Mouse (Mus musculus) kidney, adult 9 months (tissue): Measurements from ENCODE around the gene Phf10.
"Not testable (repeated sequence)": the region's sequence is repeated elsewhere in the genome, so short reads cannot be mapped to it uniquely, and the experiment has no call there.

Source experiments
- DNase-seq: peaks from one replicate; pipeline ENCODE4 v3.0.0; 2022

Phf10 gene

DNA sequence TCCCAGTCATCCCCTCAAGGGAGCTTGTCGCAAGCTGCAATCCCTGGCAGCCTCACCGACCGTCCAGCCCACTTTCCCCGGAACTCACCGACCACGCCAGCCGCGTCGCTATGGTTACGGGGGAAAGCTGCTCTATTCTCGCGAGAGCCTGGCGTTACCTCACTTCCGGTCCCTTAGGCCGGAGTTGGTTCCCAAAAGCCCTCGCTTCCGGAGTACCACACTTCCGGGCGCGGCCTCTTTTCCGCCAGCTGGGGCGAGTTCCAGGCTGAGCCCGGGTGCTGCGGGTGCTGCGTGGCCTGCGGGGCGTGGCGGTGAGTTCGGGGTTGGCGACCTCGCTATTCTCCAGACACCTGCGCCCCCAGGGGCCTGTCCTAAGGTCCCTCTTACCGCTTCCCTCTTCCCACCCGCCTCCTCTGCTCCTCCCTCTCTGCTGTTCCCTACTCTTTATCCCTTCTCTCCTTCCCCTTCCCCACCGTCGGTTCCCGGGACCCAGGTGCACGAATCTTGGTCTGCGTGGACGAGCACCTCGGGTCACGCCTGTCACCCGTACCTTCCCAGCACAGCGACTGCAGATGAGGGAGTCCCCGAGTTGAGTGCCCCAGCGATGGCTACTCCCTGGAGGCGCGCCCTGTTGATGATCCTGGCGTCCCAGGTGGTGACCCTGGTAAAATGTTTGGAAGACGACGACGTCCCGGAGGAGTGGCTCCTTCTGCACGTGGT lies 17.9 kb downstream of the Phf10 start, which contains the start of the genes Wdr27 and 1600012H06Rik:
Gene Wdr27, minus strand, starts transcription at position 150 of the 720 bp plus-strand sequence.
Gene 1600012H06Rik, plus strand, starts transcription at position 176 of the 720 bp plus-strand sequence.
- peak; percentile 98 for DNase-seq

DNA sequence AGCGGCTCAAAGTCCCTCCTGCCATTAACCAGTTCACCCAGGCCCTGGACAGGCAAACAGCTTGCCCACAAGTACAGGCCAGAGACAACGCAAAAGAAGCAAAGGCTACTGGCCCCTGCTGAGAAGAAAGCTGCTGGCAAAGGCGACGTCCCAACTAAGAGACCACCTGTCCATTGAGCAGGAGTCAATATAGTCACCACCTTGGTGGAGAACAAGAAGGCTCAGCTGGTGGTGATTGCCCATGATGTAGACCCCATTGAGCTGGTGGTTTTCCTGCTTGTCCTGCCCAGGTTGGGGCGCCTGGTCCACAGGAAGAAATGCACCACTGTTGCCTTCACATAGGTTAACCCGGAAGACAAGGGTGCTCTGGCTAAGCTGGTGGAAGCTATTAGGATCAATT lies 18.9 kb downstream of the Phf10 start:
- DNase-seq: not testable (repeated sequence)

DNA sequence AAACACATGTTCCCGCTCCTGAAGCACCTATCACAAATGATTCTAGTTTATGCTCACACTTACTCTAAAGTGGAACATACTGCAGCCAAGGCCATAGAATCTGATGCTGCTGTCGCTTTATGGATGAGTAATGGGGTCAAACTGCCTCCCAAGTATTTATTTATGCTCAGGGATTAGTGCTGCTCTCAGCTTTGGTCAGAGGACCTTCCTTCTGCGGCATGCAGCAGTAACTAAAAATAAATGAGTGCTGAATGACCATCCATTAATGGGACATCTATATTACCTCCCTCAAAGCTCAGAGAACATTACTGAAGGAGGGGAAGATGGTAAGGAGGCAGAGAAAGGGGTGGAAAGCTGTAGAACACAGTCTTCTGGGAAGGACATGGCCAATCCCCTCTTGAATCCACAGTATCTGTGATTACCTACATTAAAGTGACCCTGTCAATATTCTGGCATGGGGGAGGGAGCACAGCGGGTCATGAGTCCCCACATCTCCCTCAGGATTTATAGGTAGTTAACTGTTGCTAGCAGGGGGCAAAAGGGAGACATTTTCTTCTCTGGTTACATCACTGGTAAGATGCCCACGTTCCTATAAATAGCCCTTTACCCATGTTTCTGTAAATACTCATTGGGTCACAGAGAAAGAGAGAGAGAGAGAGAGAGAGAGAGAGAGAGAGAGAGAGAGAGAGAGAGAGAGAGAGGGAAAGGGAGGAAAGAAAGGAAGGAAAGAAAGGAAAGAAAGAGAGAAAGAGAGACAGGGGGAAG lies 25.1 kb downstream of the Phf10 start:
- no peak for DNase-seq

DNA sequence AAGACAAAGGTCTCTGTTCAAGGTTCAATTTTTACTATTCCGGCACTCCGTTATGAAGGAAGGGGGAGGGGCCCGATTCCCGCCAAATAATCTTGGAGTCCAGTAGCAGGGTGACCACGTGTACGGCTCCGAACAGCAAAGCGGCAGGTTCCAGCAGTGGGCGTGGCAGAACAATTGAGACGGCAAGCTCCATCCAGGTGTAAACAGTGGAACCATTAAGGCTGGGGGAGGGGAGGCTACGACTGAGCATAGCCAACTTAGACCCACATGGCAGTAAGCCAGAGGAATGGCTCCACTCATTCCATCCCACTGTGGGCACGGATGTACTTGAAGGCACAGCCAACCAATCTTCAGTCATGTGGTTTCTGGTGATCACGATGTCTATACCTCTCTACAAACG lies 25.8 kb downstream of the Phf10 start:
- not testable (repeated sequence) for DNase-seq

- no peak for DNase-seq
These were observed 29.6 kb downstream of the Phf10 start for GRCm38 (mm10) chr17:14931469-14931868.

DNA sequence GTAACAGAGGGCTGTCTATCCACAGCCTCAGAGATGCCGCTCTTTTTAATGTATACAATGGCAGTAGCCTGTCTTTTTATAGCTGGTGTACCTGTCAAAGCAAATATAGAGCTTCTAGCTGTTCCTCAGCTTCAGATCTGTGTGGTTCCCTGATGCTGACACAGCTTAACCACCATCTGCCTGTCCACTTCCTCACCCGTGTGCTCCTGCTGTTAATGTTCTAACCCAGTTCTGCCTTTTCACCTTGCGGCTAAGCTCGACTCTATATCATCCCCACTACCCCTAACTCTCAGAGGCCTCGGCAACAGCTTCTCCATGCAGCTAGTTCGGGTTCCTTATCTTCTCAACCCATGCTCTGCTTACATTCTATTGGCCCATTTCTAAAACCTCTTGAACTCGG lies 30.4 kb downstream of the Phf10 start:
- no peak for DNase-seq

DNA sequence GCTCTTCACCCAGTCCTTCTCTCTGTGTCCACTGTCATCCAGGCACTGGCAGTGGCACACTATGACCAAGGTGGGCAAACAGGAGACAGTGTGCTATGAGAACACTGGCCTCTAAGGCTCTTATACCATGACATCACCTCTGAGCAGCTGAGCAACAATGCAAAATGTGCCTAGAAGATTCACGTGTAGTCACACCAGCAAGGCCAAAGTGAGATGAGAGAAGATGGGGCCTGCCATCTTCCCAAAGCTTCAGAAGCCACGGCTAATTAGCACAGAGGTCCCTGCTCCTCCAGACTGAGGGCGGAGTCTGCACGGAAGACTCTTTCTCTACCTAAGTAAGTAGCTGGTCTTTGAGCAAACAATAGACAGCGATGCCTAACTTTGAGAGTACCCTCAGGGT lies 32.4 kb downstream of the Phf10 start:
- DNase-seq: no peak

DNA sequence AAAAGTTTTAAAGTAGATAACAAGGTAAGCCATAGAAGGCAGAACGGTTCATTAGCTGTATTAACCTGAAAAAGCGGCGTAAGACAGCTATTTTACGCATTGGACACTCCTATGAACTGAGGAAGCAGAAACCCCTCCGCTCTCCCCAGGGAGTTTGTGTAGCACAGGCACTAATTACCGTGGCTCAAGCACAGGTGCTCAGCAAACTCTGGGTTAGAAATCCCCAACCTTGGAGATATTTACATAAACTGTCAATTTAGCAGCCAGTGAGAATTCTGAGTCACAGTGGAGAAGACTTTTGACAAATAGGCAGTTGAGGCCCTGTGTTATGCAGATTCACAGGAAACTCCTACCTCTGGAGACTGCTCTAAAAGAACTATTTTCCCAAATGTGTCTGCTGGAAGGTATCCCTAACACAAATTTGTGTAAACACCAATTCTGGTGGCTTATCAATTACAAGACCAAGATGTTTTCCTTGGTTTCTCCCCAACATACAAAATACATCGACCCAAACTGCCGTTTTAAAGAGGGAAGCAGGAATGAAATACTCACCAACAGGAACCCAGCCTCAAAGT lies 33.3 kb downstream of the Phf10 start:
- no peak for DNase-seq

- no peak for DNase-seq
These were observed 39.5 kb downstream of the Phf10 start for GRCm38 (mm10) chr17:14921582-14921981.

DNA sequence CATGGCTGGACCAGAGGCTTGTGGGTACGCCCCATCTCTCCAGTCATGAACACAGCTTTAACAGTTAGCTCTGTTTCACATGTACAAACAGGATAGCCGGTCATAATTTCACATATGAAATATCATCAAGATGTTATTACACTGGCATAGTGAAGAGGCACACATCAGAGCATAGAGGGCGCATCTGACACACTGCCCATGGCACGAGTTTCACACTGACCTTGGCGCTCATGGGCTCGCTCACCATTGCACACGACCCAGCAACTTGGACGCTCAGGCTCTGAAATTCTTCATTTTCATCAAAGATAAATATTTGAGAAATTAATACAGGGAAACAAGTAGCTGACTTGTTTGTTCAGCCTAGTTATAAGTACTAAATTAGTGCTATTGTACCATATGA lies 43.2 kb downstream of the Phf10 start:
- no peak for DNase-seq

DNA sequence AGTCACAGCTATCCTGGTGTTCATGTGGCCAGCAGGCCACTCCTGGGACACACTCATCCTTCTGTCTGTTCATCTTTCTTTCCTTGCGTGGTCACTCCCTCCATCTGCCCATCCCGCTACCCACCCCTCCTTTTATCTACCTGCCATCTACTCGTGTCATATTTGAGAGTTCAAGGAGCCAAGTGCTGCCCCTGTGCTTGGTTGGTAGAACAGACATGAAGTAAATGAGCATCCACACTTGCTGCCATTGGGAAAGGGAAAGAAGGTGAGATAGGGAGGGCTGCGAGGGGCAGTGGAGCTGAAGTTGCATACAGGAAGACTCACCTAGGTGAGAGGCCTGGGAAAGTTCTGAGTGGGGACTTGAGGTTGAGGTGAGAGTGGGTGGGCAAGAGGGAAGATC lies 46.7 kb downstream of the Phf10 start:
- no peak for DNase-seq

GRCm38 (mm10) chr17:14912981-14913380 lies 48.1 kb downstream of the Phf10 start:
- no peak for DNase-seq

- DNase-seq: peak; percentile 7
These were observed 48.7 kb downstream of the Phf10 start for GRCm38 (mm10) chr17:14912420-14912819.

GRCm38 (mm10) chr17:14910771-14911170 lies 50.3 kb downstream of the Phf10 start:
- no peak for DNase-seq

GRCm38 (mm10) chr17:14909331-14909730 lies 51.7 kb downstream of the Phf10 start:
- DNase-seq: no peak

GRCm38 (mm10) chr17:14907136-14907535 lies 53.9 kb downstream of the Phf10 start:
- no peak for DNase-seq

- DNase-seq: no peak
These were observed 54.5 kb downstream of the Phf10 start for GRCm38 (mm10) chr17:14906611-14907010.

GRCm38 (mm10) chr17:14904637-14905265 lies 56.3 kb downstream of the Phf10 start:
- DNase-seq: peak; percentile 66

- DNase-seq: no peak
These were observed 56.9 kb downstream of the Phf10 start for GRCm38 (mm10) chr17:14904206-14904605.

GRCm38 (mm10) chr17:14903212-14903611 lies 57.9 kb downstream of the Phf10 start:
- DNase-seq: no peak

GRCm38 (mm10) chr17:14898972-14899371 lies 62.1 kb downstream of the Phf10 start:
- DNase-seq: no peak

DNA sequence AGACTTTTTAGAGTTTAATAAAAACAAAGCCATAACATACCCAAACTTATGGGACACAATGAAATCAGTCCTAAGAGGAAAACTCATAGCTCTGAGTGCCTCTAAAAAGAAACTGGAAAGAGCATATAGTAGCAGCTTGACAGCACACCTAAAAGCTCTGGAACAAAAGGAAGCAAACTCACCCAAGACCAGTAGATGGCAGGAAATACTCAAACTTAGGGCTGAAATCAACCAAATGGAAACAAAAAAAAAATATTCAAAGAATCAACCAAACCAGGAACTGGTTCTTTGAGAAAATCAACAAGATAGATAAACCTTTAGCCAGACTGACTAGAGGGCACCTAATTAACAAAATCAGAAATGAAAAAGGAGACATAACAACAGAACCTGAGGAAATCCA lies 66.0 kb downstream of the Phf10 start:
- not testable (repeated sequence) for DNase-seq
